Mouse (Mus musculus) mature B cell (primary cell): ENCODE results near the gene Tmed1.
"Not testable (repeated sequence)": the region's sequence is repeated elsewhere in the genome, so short reads cannot be mapped to it uniquely, and the experiment has no call there.

Experiments used
- in situ Hi-C: fragments of 300-500 bp; cut with MboI; formaldehyde crosslinking; loops from 2 replicates; pipeline ENCODE4 v1.14.3; 2019

Gene Tmed1

GRCm38 (mm10) chr9:21525937-21526633, 16.0 kb upstream of the Tmed1 start, which contains the start of gene AB124611:
Gene AB124611 (plus strand): TSS chr9:21526176.
- in situ Hi-C loops = no loop called here

GRCm38 (mm10) chr9:21525142-21525936, 15.3 kb upstream of the Tmed1 start:
- in situ Hi-C loops = no loop called here

- in situ Hi-C loops = not testable (repeated sequence)
These were observed 8.6 kb upstream of the Tmed1 start for GRCm38 (mm10) chr9:21518690-21519089.

GRCm38 (mm10) chr9:21517947-21518495, 8.0 kb upstream of the Tmed1 start:
- in situ Hi-C loops = no loop called here

GRCm38 (mm10) chr9:21513466-21513865, 3.4 kb upstream of the Tmed1 start:
- in situ Hi-C loops = no loop called here

- in situ Hi-C loops = no loop called here
These were observed 1.0 kb upstream of the Tmed1 start for GRCm38 (mm10) chr9:21511052-21511451.

- in situ Hi-C loops = no loop called here
These were observed 600 bp upstream of the Tmed1 start for GRCm38 (mm10) chr9:21510689-21511015.

- in situ Hi-C loops = no loop called here
These were observed 1.1 kb downstream of the Tmed1 start for GRCm38 (mm10) chr9:21508871-21509404.

GRCm38 (mm10) chr9:21507753-21508430, 2.2 kb downstream of the Tmed1 start:
- in situ Hi-C loops = no loop called here

- in situ Hi-C loops = no loop called here
These were observed 4.3 kb downstream of the Tmed1 start for GRCm38 (mm10) chr9:21505767-21506166.

- in situ Hi-C loops = no loop called here
These were observed 6.7 kb downstream of the Tmed1 start for GRCm38 (mm10) chr9:21503352-21503751.

GRCm38 (mm10) chr9:21498284-21498902, 11.7 kb downstream of the Tmed1 start:
- in situ Hi-C loops = no loop called here

GRCm38 (mm10) chr9:21497664-21498063, 12.4 kb downstream of the Tmed1 start:
- in situ Hi-C loops = no loop called here

- in situ Hi-C loops = no loop called here
These were observed 13.0 kb downstream of the Tmed1 start for GRCm38 (mm10) chr9:21497050-21497542.

- in situ Hi-C loops = no loop called here
These were observed 13.6 kb downstream of the Tmed1 start for GRCm38 (mm10) chr9:21496308-21497049.

- in situ Hi-C loops = no loop called here
These were observed 15.3 kb downstream of the Tmed1 start for GRCm38 (mm10) chr9:21494726-21495125.

- in situ Hi-C loops = no loop called here
These were observed 16.1 kb downstream of the Tmed1 start for GRCm38 (mm10) chr9:21493907-21494306.

GRCm38 (mm10) chr9:21490696-21491095, 19.4 kb downstream of the Tmed1 start:
- in situ Hi-C loops = no loop called here

- in situ Hi-C loops = not testable (repeated sequence)
These were observed 21.8 kb downstream of the Tmed1 start for GRCm38 (mm10) chr9:21488246-21488645.

- in situ Hi-C loops = no loop called here
These were observed 26.0 kb downstream of the Tmed1 start for GRCm38 (mm10) chr9:21484065-21484464.

- in situ Hi-C loops = no loop called here
These were observed 32.3 kb downstream of the Tmed1 start for GRCm38 (mm10) chr9:21477707-21478106.
